Mouse (Mus musculus) E14TG2a.4 (cell line): ENCODE measurements around the gene Kif21b.

Experiments used
- CTCF ChIP-seq: conservative IDR thresholded peaks from 2 replicates; pipeline ENCODE4 v1.5.1; 2014; ENCODE audit warnings: low read length
- NANOG ChIP-seq: IDR thresholded peaks from 2 replicates; pipeline ENCODE4 v1.6.1; 2014; ENCODE audit warnings: borderline replicate concordance, low read length, mixed read lengths
- POU5F1 ChIP-seq: IDR thresholded peaks from 2 replicates; pipeline ENCODE4 v1.6.1; 2014; ENCODE audit warnings: low read length, borderline replicate concordance

DNA sequence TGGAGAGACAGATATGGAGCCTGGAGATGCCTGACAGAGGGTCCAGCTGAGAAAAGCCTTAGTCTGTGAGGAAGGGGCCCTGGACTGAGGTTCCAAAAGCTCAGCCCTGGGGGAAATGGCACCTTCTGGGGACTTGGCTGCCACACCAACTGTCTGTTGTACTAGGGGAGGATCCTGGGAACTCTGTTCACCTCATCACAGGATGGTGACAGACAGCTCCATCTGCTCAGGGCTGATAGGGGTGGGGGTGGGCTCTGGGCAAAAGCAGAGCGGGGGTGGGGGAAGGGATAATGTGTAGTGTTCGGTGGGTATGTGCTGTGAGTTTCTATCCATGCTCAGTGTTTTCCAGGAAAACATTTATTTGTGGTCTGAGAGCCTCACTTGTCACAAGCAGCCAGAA lies 28.2 kb upstream of the Kif21b start:
- TF ChIP-seq CTCF (no peak), POU5F1 (no peak), NANOG (no peak)
